Mouse (Mus musculus): ENCODE measurements at regions not wholly inside any gene's neighbourhood (a gene's known extent, or its start where the extent isn't known, plus 50 kb on each side); places are given as distances from the start of the nearest gene placed in this dataset.
A peak's percentile ranks its signal among the peaks of the same experiment; 100 is the strongest.
"Not testable (repeated sequence)": the region's sequence is repeated elsewhere in the genome, so short reads cannot be mapped to it uniquely, and the experiment has no call there.

DNA sequence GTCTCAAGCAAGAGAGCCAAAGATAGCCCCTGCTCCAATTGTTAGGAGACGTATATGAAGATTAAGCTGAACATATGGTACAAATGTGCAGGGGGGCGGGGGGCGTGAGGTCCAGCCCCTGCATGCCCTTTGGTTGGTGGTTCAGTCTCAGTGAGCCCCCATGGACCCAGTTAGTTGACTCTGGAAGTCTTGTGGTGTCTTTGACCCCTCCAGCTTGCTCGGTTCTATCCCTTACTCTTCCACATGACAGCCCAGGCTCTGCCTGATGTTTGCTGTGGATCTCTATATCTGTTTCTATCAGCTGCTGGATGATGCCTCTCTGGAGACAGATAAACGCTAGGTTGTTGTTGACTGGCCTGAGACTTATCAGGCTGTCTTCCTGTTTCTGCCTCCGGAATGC is 1849.1 kb downstream of the 9330182O14Rik start:
- H3K9ac ChIP-seq: no peak overlapping the region
- 87% methylated on average over 6 of the region's 6 CpGs for WGBS
- no peak for ATAC-seq (ENCODE audit: low read depth)

DNA sequence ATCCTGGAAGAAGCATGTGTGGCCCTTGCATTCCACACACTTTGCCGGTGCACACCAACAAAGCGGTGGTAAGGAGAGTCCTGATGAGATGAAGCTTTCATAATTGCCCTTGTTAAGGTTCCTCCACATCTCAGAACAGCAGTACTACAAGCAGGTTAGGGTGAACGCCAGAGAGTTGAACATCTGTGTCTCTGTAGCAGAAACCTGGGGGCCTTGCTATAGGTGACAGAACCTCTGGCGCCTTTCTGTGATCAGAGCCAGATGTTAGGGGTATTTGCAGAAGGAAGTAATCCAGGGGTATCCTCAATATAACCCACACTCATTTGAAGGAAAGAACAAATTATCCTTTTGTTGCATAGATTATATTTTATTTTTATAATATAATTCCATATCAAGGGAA is 1850.1 kb downstream of the 9330182O14Rik start:
- WGBS: 87% methylated on average over 4 of the region's 4 CpGs
- no peak overlapping the region for H3K4me2 ChIP-seq
- H3K27ac ChIP-seq (replicated peaks): no peak overlapping the region
- no peaks in the 10 kb centered on the region for H3K4me1 ChIP-seq (replicated peaks)
- H3K9me3 ChIP-seq: no peaks in the 10 kb centered on the region
- no peak overlapping the region for H3K9ac ChIP-seq
- H3K27me3 ChIP-seq: no peaks in the 10 kb centered on the region
- ATAC-seq (ENCODE audit: low read depth): no peak
- H3K36me3 ChIP-seq: no peaks in the 10 kb centered on the region
- no peak overlapping the region for H3K4me3 ChIP-seq

More for the DNA sequence above, 1849.1 kb downstream of the 9330182O14Rik start:
- Histone ChIP-seq H3K27ac (replicated peaks) (no peak overlapping the region), H3K9me3 (no peaks in the 10 kb centered on the region), H3K4me2 (no peak overlapping the region), H3K36me3 (no peaks in the 10 kb centered on the region), H3K4me3 (no peak overlapping the region), H3K27me3 (no peaks in the 10 kb centered on the region), H3K4me1 (replicated peaks) (no peaks in the 10 kb centered on the region)

DNA sequence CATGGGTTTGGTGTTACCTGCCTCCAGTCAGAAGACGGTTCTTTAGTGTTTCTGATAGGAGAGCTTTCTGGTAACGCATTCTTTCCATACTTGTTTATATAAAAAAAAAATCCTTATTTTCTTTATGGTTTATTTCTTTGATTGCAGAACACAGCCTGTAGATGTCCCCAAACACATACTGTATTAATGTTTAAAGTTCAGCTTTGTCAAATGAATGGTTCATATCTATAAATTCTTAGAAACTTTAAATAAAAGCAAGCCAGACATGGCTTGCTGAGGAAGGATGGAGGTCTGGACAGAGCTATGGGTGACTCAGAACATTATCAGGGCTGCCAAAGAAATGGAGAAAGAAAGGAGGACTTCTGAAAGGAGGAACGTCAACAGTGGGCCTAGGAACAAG is 1852.1 kb downstream of the 9330182O14Rik start:
- H3K4me1 ChIP-seq (replicated peaks): no peaks in the 10 kb centered on the region
- ATAC-seq (ENCODE audit: low read depth): no peak
- no peaks in the 10 kb centered on the region for H3K36me3 ChIP-seq
- H3K27me3 ChIP-seq: no peaks in the 10 kb centered on the region
- H3K9ac ChIP-seq: no peak overlapping the region
- no peaks in the 10 kb centered on the region for H3K9me3 ChIP-seq
- no peak overlapping the region for H3K4me3 ChIP-seq
- H3K27ac ChIP-seq (replicated peaks): no peak overlapping the region
- WGBS: 93% methylated on average over 3 of the region's 3 CpGs
- no peak overlapping the region for H3K4me2 ChIP-seq

GRCm38 (mm10) chr15:41989065-41989464 is 1854.9 kb downstream of the 9330182O14Rik start:
- H3K9me3 ChIP-seq: peaks cover 3% of the 10 kb centered on the region; the same call in 1 of the 2 replicates
- no peaks in the 10 kb centered on the region for H3K36me3 ChIP-seq
- H3K4me1 ChIP-seq (replicated peaks): no peaks in the 10 kb centered on the region
- no peak for ATAC-seq (ENCODE audit: low read depth)
- no peak overlapping the region for H3K4me3 ChIP-seq
- no peak overlapping the region for H3K9ac ChIP-seq
- H3K4me2 ChIP-seq: no peak overlapping the region
- no peaks in the 10 kb centered on the region for H3K27me3 ChIP-seq
- WGBS: 45% methylated on average over 2 of the region's 2 CpGs
- no peak overlapping the region for H3K27ac ChIP-seq (replicated peaks)

DNA sequence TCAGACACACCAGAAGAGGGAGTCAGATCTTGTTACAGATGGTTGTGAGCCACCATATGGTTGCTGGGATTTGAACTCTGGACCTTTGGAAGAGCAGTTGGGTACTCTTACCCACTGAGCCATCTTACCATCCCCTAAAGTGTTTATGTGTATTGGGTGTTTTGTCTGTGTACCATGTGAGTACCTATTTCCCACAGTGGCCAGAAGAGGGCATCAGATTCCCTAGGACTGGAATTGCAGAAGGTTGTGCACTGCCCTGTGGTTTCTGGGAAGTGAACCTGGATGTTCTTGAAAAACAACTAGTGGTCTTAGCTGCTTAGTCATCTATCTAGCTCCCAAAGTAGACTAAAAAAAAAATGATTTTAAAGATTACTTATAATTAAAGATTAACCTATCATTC is 1857.7 kb downstream of the 9330182O14Rik start:
- Histone ChIP-seq H3K4me1 (replicated peaks) (no peaks in the 10 kb centered on the region), H3K4me3 (no peak overlapping the region), H3K27ac (replicated peaks) (no peak overlapping the region), H3K9me3 (peaks cover 3% of the 10 kb centered on the region; the same call in 1 of the 2 replicates), H3K27me3 (no peaks in the 10 kb centered on the region), H3K4me2 (no peak overlapping the region), H3K36me3 (no peaks in the 10 kb centered on the region), H3K9ac (no peak overlapping the region)
- no peak for ATAC-seq (ENCODE audit: low read depth)

DNA sequence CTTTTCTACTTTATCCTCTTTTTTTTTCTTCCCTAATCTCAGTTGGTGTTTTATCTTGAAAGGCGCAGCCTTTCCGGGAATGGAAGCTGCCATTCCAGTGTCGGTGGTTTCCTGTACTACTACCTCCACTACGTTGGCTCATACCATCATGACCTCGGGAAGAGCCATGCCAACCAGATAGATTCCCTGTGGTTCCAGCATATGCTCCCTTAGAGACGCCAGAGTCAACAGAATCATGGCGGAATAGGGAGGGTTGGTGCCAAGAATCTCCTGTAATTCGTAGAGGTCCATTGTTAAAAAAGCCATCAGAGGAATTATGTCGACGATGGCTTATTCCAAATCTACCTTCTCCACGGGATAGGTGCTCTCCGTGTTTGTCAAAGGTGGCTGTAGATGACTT is 1898.1 kb downstream of the 9330182O14Rik start:
- not testable (repeated sequence) for ATAC-seq (ENCODE audit: low read depth); H3K4me2 ChIP-seq; H3K27ac ChIP-seq (replicated peaks); H3K9ac ChIP-seq; H3K27me3 ChIP-seq; H3K9me3 ChIP-seq; H3K4me3 ChIP-seq; H3K36me3 ChIP-seq; H3K4me1 ChIP-seq (replicated peaks)
- 97% methylated on average over 12 of the region's 12 CpGs for WGBS

- Histone ChIP-seq H3K4me2 (0 out of 2 replicates have a peak overlapping the region, but pooled peaks have one; percentile 7), H3K9ac (no peak overlapping the region), H3K27ac (replicated peaks) (peak overlapping the region; percentile 34)
Observed at GRCm38 (mm10) chr15:42047088-42047976, 1913.2 kb downstream of the 9330182O14Rik start.

DNA sequence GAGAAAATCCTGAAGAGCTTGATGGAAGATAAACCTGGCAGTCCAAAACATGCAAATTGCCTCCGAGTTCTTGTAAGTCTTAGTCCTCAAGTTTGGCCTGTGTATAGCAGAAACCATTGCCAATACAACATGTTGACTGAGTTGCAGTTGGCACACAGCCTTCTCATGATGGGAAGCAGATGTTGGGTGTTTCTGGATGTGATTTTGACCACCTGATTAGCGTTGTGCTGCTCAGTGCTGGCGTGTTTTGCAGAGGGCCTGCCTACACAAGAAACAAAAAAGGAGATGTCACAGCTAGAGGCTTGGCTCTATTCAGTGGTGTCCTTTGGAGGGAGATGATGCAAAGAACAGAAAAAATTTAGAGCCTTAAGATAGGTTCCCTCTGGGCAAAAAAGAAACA is 1922.6 kb downstream of the 9330182O14Rik start:
- ATAC-seq (ENCODE audit: low read depth): no peak
- Histone ChIP-seq H3K9me3 (no peaks in the 10 kb centered on the region), H3K4me1 (replicated peaks) (no peaks in the 10 kb centered on the region), H3K4me3 (no peak overlapping the region), H3K27ac (replicated peaks) (no peak overlapping the region), H3K4me2 (no peak overlapping the region), H3K9ac (no peak overlapping the region), H3K36me3 (no peaks in the 10 kb centered on the region), H3K27me3 (no peaks in the 10 kb centered on the region)
- 78% methylated on average over 3 of the region's 3 CpGs for WGBS

More at GRCm38 (mm10) chr15:42047088-42047976, 1913.2 kb downstream of the 9330182O14Rik start:
- Histone ChIP-seq H3K4me1 (replicated peaks) (peaks cover 12% of the 10 kb centered on the region), H3K4me3 (no peak overlapping the region), H3K9me3 (no peaks in the 10 kb centered on the region), H3K36me3 (no peaks in the 10 kb centered on the region), H3K27me3 (no peaks in the 10 kb centered on the region)
- peak; percentile 91 for ATAC-seq (ENCODE audit: low read depth)
- WGBS: 16% methylated on average over 4 of the region's 4 CpGs

GRCm38 (mm10) chr15:42068207-42068831 is 1934.2 kb downstream of the 9330182O14Rik start:
- ATAC-seq (ENCODE audit: low read depth): no peak
- no peak overlapping the region for H3K9ac ChIP-seq
- H3K4me1 ChIP-seq (replicated peaks): 0 out of 2 replicates have a peak, but pooled peaks cover 3% of the 10 kb centered on the region
- no peaks in the 10 kb centered on the region for H3K9me3 ChIP-seq
- WGBS: 77% methylated on average over 5 of the region's 5 CpGs
- H3K4me3 ChIP-seq: no peak overlapping the region
- H3K27me3 ChIP-seq: no peaks in the 10 kb centered on the region
- no peaks in the 10 kb centered on the region for H3K36me3 ChIP-seq
- no peak overlapping the region for H3K4me2 ChIP-seq
- no peak overlapping the region for H3K27ac ChIP-seq (replicated peaks)

GRCm38 (mm10) chr15:42069072-42069471 is 1934.9 kb downstream of the 9330182O14Rik start:
- 0 out of 2 replicates have a peak, but pooled peaks cover 3% of the 10 kb centered on the region for H3K4me1 ChIP-seq (replicated peaks)
- no peak overlapping the region for H3K9ac ChIP-seq
- H3K36me3 ChIP-seq: no peaks in the 10 kb centered on the region
- peak; percentile 71; the same call in 1 of the 2 replicates for ATAC-seq (ENCODE audit: low read depth)
- no peak overlapping the region for H3K4me2 ChIP-seq
- no peaks in the 10 kb centered on the region for H3K27me3 ChIP-seq
- no peaks in the 10 kb centered on the region for H3K9me3 ChIP-seq
- H3K27ac ChIP-seq (replicated peaks): no peak overlapping the region
- no peak overlapping the region for H3K4me3 ChIP-seq
- WGBS: 60% methylated on average over 3 of the region's 3 CpGs

- ATAC-seq (ENCODE audit: low read depth): no peak
- no peak overlapping the region for H3K27ac ChIP-seq (replicated peaks)
- H3K4me2 ChIP-seq: no peak overlapping the region
Observed at GRCm38 (mm10) chr15:42073486-42073885, 1939.3 kb downstream of the 9330182O14Rik start.

GRCm38 (mm10) chr15:42082436-42082835 is 1948.3 kb downstream of the 9330182O14Rik start:
- ATAC-seq (ENCODE audit: low read depth): no peak

More at GRCm38 (mm10) chr15:42073486-42073885, 1939.3 kb downstream of the 9330182O14Rik start:
- H3K9ac ChIP-seq: no peak overlapping the region
- no peaks in the 10 kb centered on the region for H3K27me3 ChIP-seq
- no peaks in the 10 kb centered on the region for H3K36me3 ChIP-seq
- H3K4me3 ChIP-seq: no peak overlapping the region
- H3K4me1 ChIP-seq (replicated peaks): 0 out of 2 replicates have a peak, but pooled peaks cover 3% of the 10 kb centered on the region
- H3K9me3 ChIP-seq: no peaks in the 10 kb centered on the region

More at GRCm38 (mm10) chr15:42082436-42082835, 1948.3 kb downstream of the 9330182O14Rik start:
- 89% methylated on average over 2 of the region's 2 CpGs for WGBS
- Histone ChIP-seq H3K27me3 (no peaks in the 10 kb centered on the region), H3K9ac (no peak overlapping the region), H3K4me3 (no peak overlapping the region), H3K27ac (replicated peaks) (no peak overlapping the region), H3K4me1 (replicated peaks) (no peaks in the 10 kb centered on the region), H3K9me3 (no peaks in the 10 kb centered on the region), H3K36me3 (no peaks in the 10 kb centered on the region), H3K4me2 (no peak overlapping the region)
